Mouse (Mus musculus) liver, embryonic 13.5 days (tissue): ENCODE measurements around the gene Cdk2ap1. TPM values are rescaled to one million over a fixed set of nuclear protein-coding genes. Genes with fewer than 3 reads are reported as not detected.
"Not testable (repeated sequence)": the region's sequence is repeated elsewhere in the genome, so short reads cannot be mapped to it uniquely, and the experiment has no call there.

Experiments
- ATAC-seq: fragments of 200-750 bp; cut with Nextera tagmentation; 2 replicates; pipeline ENCODE4 v1.8.0; 2017; ENCODE audit warnings: low read depth, mild to moderate bottlenecking, moderate number of reproducible peaks, moderate library complexity
- DNase-seq: peaks from one replicate; pipeline ENCODE4 v3.0.0; 2022
- H3K27ac ChIP-seq: fragments of 300-500 bp; sonication (generic); 2 replicates; pipeline ENCODE4 v1.5.1; 2015; ENCODE audit warnings: moderate library complexity, mild to moderate bottlenecking, inconsistent platforms
- H3K27me3 ChIP-seq: fragments of 300-500 bp; sonication (generic); 2 replicates; pipeline ENCODE4 v1.6.1; 2015; ENCODE audit warnings: mild to moderate bottlenecking, inconsistent platforms
- H3K36me3 ChIP-seq: fragments of 300-500 bp; sonication (generic); 2 replicates; pipeline ENCODE4 v1.6.1; 2015; ENCODE audit warnings: mild to moderate bottlenecking, inconsistent platforms
- H3K4me1 ChIP-seq: fragments of 300-500 bp; sonication (generic); replicated peaks from 2 replicates; pipeline ENCODE4 v1.6.1; 2015; ENCODE audit warnings: inconsistent platforms
- H3K4me2 ChIP-seq: fragments of 300-500 bp; sonication (generic); 2 replicates; pipeline ENCODE4 v1.6.1; 2015; ENCODE audit warnings: inconsistent platforms, mild to moderate bottlenecking, moderate library complexity
- H3K4me3 ChIP-seq: fragments of 300-500 bp; sonication (generic); replicated peaks from 2 replicates; pipeline ENCODE4 v1.5.1; 2015; ENCODE audit warnings: mild to moderate bottlenecking, inconsistent platforms
- H3K9ac ChIP-seq: fragments of 300-500 bp; sonication (generic); 2 replicates; pipeline ENCODE4 v1.6.1; 2015; ENCODE audit warnings: mild to moderate bottlenecking, inconsistent platforms
- H3K9me3 ChIP-seq: fragments of 300-500 bp; sonication (generic); replicated peaks from 2 replicates; pipeline ENCODE4 v1.6.1; 2016; ENCODE audit warnings: inconsistent platforms
- WGBS: fragments of 180-500 bp; shearing (Covaris S2); methylation state at CpG from one replicate; pipeline ENCODE4 v1.1.7; 2015; ENCODE audit not compliant: insufficient replicate concordance; 5-methylcytosine and 5-hydroxymethylcytosine counted together
- polyA plus RNA-seq: library from polyadenylated mRNA; unstranded; fragments of >200 nt; fragmentation: Nextera tagmentation; extraction: Ambion mirVana; gene quantifications from 2 replicates; pipeline ENCODE4 v1.2.1, GENCODE M21; 2015

Gene Cdk2ap1
- polyA plus RNA-seq, 1 experiment from 2014 or later: 17.1 TPM

- peak overlapping the region; percentile 89 for H3K27ac ChIP-seq
These were observed 11.7 kb downstream of the Cdk2ap1 start for GRCm38 (mm10) chr5:124351111-124351560.

GRCm38 (mm10) chr5:124350350-124350749, 12.5 kb downstream of the Cdk2ap1 start:
- peaks cover 42% of the 10 kb centered on the region for H3K4me1 ChIP-seq
- ATAC-seq (no peak), DNase-seq (no peak)
- H3K9ac ChIP-seq: no peak overlapping the region
- peaks cover 37% of the 10 kb centered on the region for H3K36me3 ChIP-seq
- H3K27me3 ChIP-seq: no peaks in the 10 kb centered on the region
- H3K27ac ChIP-seq: peak overlapping the region; percentile 89; the same call in 1 of the 2 replicates
- H3K9me3 ChIP-seq: no peaks in the 10 kb centered on the region
- H3K4me2 ChIP-seq: no peak overlapping the region
- 86% methylated on average over 2 of the region's 2 CpGs for WGBS
- H3K4me3 ChIP-seq: no peak overlapping the region

More at GRCm38 (mm10) chr5:124351111-124351560, 11.7 kb downstream of the Cdk2ap1 start:
- 54% methylated on average over 7 of the region's 7 CpGs for WGBS
- Histone ChIP-seq H3K27me3 (no peaks in the 10 kb centered on the region), H3K9me3 (no peaks in the 10 kb centered on the region), H3K36me3 (peaks cover 35% of the 10 kb centered on the region), H3K9ac (peak overlapping the region; percentile 96; the same call in 1 of the 2 replicates), H3K4me2 (peak overlapping the region; percentile 97), H3K4me3 (no peak overlapping the region), H3K4me1 (peaks cover 46% of the 10 kb centered on the region)
- ATAC-seq (no peak), DNase-seq (peak; percentile 9)

GRCm38 (mm10) chr5:124349196-124349595, 13.7 kb downstream of the Cdk2ap1 start:
- Histone ChIP-seq H3K4me2 (no peak overlapping the region), H3K4me3 (no peak overlapping the region), H3K27ac (no peak overlapping the region), H3K9ac (no peak overlapping the region), H3K27me3 (no peaks in the 10 kb centered on the region), H3K9me3 (no peaks in the 10 kb centered on the region), H3K36me3 (peaks cover 46% of the 10 kb centered on the region), H3K4me1 (peaks cover 39% of the 10 kb centered on the region)
- ATAC-seq (no peak), DNase-seq (no peak)
- WGBS: 93% methylated on average over 17 of the region's 17 CpGs

- Histone ChIP-seq H3K4me3 (no peak overlapping the region), H3K9ac (no peak overlapping the region), H3K36me3 (peaks cover 27% of the 10 kb centered on the region), H3K4me2 (no peak overlapping the region), H3K4me1 (no peaks in the 10 kb centered on the region), H3K27ac (no peak overlapping the region), H3K27me3 (no peaks in the 10 kb centered on the region), H3K9me3 (no peaks in the 10 kb centered on the region)
- no peak for ATAC-seq
- 74% methylated on average over 8 of the region's 8 CpGs for WGBS
- no peak for DNase-seq
These were observed 20.0 kb downstream of the Cdk2ap1 start for GRCm38 (mm10) chr5:124342897-124343296.

- H3K36me3 ChIP-seq: peaks cover 24% of the 10 kb centered on the region
- not testable (repeated sequence) for H3K4me1 ChIP-seq, DNase-seq, H3K4me3 ChIP-seq, H3K27ac ChIP-seq, H3K9ac ChIP-seq, H3K9me3 ChIP-seq, H3K27me3 ChIP-seq, H3K4me2 ChIP-seq
- 0 out of 2 replicates have a peak, but pooled peaks have one; percentile 41 for ATAC-seq
- WGBS: 66% methylated on average over 6 of the region's 6 CpGs
These were observed 21.0 kb downstream of the Cdk2ap1 start for GRCm38 (mm10) chr5:124341753-124342339.

- H3K4me3 ChIP-seq: no peak overlapping the region
- no peak for DNase-seq
- H3K9ac ChIP-seq: no peak overlapping the region
- peaks cover 4% of the 10 kb centered on the region; the same call in 1 of the 2 replicates for H3K36me3 ChIP-seq
- 75% methylated on average over 8 of the region's 8 CpGs for WGBS
- H3K27ac ChIP-seq: no peak overlapping the region
- no peaks in the 10 kb centered on the region for H3K27me3 ChIP-seq
- H3K4me1 ChIP-seq: no peaks in the 10 kb centered on the region
- no peaks in the 10 kb centered on the region for H3K9me3 ChIP-seq
- no peak for ATAC-seq
- no peak overlapping the region for H3K4me2 ChIP-seq
These were observed 24.1 kb downstream of the Cdk2ap1 start for GRCm38 (mm10) chr5:124338791-124339190.

GRCm38 (mm10) chr5:124337909-124338308, 25.0 kb downstream of the Cdk2ap1 start:
- H3K36me3 ChIP-seq: peaks cover 4% of the 10 kb centered on the region; the same call in 1 of the 2 replicates
- no peak overlapping the region for H3K4me3 ChIP-seq
- H3K9ac ChIP-seq: no peak overlapping the region
- H3K4me2 ChIP-seq: no peak overlapping the region
- DNase-seq (no peak), ATAC-seq (no peak)
- no peaks in the 10 kb centered on the region for H3K9me3 ChIP-seq
- H3K27ac ChIP-seq: no peak overlapping the region
- H3K4me1 ChIP-seq: no peaks in the 10 kb centered on the region
- no peaks in the 10 kb centered on the region for H3K27me3 ChIP-seq
- WGBS: 79% methylated on average over 9 of the region's 9 CpGs

- H3K36me3 ChIP-seq: peaks cover 4% of the 10 kb centered on the region; the same call in 1 of the 2 replicates
- no peak overlapping the region for H3K9ac ChIP-seq
- H3K4me2 ChIP-seq: no peak overlapping the region
- H3K4me1 ChIP-seq: no peaks in the 10 kb centered on the region
- no peaks in the 10 kb centered on the region for H3K9me3 ChIP-seq
- ATAC-seq: no peak
- WGBS: 83% methylated on average over 9 of the region's 9 CpGs
- no peaks in the 10 kb centered on the region for H3K27me3 ChIP-seq
- no peak for DNase-seq
- H3K4me3 ChIP-seq: no peak overlapping the region
- H3K27ac ChIP-seq: no peak overlapping the region
These were observed 25.8 kb downstream of the Cdk2ap1 start for GRCm38 (mm10) chr5:124337103-124337502.

GRCm38 (mm10) chr5:124334392-124334791, 28.5 kb downstream of the Cdk2ap1 start:
- Histone ChIP-seq H3K27ac (no peak overlapping the region), H3K27me3 (no peaks in the 10 kb centered on the region), H3K36me3 (peaks cover 4% of the 10 kb centered on the region; the same call in 1 of the 2 replicates), H3K4me1 (no peaks in the 10 kb centered on the region), H3K4me2 (no peak overlapping the region), H3K4me3 (no peak overlapping the region), H3K9ac (no peak overlapping the region), H3K9me3 (no peaks in the 10 kb centered on the region)
- no peak for ATAC-seq
- DNase-seq: no peak
- WGBS: 56% methylated on average over 6 of the region's 6 CpGs

GRCm38 (mm10) chr5:124330086-124330485, 32.8 kb downstream of the Cdk2ap1 start:
- WGBS: 77% methylated on average over 6 of the region's 6 CpGs

GRCm38 (mm10) chr5:124327510-124328364, 35.1 kb downstream of the Cdk2ap1 start, which contains the start of the genes Mphosph9 and 2810006K23Rik:
Mphosph9 (minus strand) TSS chr5:124327972.
2810006K23Rik (plus strand) TSS chr5:124328089.
- Histone ChIP-seq H3K4me3 (peak within 1 kb of the TSS; percentile 69), H3K9ac (peak within 1 kb of the TSS; percentile 84), H3K4me1 (peaks cover 24% of the 10 kb centered on the region), H3K4me2 (peak within 1 kb of the TSS; percentile 94), H3K9me3 (no peaks in the 10 kb centered on the region), H3K36me3 (peaks cover 13% of the 10 kb centered on the region), H3K27ac (peak within 1 kb of the TSS; percentile 93), H3K27me3 (no peaks in the 10 kb centered on the region)
- peak; percentile 100 for DNase-seq
- ATAC-seq: peak; percentile 96
- under 1% methylated on average over 72 of the region's 72 CpGs for WGBS

More at GRCm38 (mm10) chr5:124330086-124330485, 32.8 kb downstream of the Cdk2ap1 start:
- Histone ChIP-seq H3K36me3 (0 out of 2 replicates have a peak, but pooled peaks cover under 1% of the 10 kb centered on the region), H3K4me2 (no peak overlapping the region), H3K4me3 (no peak overlapping the region), H3K9ac (no peak overlapping the region), H3K27me3 (no peaks in the 10 kb centered on the region), H3K4me1 (peaks cover 24% of the 10 kb centered on the region), H3K9me3 (no peaks in the 10 kb centered on the region), H3K27ac (no peak overlapping the region)
- DNase-seq (no peak), ATAC-seq (no peak)
